Mouse (Mus musculus) testis, postnatal 14 days (tissue): ENCODE data around the gene Olfr132.
"Not testable (repeated sequence)": the region's sequence is repeated elsewhere in the genome, so short reads cannot be mapped to it uniquely, and the experiment has no call there.

Experiments used
- DNase-seq: peaks from one replicate; pipeline ENCODE4 v3.0.0; 2021; ENCODE audit warnings: low spot score

Gene Olfr132

GRCm38 (mm10) chr17:38134426-38134825 is at the start of gene Olfr132:
TSS of gene Olfr132 (minus strand) at chr17:38134526.
- no peak for DNase-seq

GRCm38 (mm10) chr17:38171088-38171487 is 36.8 kb upstream of the Olfr132 start, which contains the start of gene Olfr134:
TSS of gene Olfr134 (plus strand) at chr17:38171388.
- no peak for DNase-seq

DNA sequence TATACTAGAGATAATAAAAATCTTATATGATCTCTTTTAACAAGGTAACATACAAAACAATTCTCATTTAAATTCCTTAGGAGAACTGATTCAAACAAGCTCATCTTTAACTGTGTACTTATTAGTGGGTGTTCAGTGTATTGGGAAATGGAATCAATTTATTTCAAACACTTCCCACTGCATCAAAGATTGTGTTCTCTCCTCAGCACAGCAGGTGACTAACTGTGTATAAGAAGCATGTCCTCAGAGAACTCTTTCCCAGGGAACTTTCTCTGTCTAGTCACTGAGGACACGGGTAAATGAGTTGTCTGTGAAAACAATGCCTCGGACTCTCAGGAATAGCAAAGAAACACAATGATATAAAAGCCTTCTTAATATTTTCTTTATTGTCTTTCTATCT is 10.7 kb upstream of the Olfr132 start, which contains the start of gene Olfr133:
TSS of gene Olfr133 (plus strand) at position 301 of the 400 bp plus-strand sequence.
- no peak for DNase-seq

DNA sequence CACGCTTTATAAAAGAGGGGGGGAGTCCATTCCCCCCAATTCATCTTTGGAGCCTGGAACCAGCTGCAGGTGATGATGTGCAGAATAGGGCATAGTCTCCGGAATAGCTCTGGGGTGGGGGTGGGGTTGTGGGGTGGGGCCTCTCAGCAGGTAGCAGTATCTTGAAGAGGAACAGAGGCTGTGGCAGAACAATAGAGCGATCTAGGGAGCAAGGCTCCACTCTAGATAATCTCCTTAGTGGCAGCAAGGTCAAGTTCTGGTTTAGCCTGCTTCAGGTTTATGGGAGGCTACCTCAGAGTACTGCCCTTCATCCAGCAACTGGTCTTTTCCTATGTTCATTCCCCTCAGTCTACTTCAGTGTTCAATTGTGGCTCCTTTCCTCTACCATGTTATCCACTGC is 9.0 kb downstream of the Olfr132 start:
- not testable (repeated sequence) for DNase-seq

DNA sequence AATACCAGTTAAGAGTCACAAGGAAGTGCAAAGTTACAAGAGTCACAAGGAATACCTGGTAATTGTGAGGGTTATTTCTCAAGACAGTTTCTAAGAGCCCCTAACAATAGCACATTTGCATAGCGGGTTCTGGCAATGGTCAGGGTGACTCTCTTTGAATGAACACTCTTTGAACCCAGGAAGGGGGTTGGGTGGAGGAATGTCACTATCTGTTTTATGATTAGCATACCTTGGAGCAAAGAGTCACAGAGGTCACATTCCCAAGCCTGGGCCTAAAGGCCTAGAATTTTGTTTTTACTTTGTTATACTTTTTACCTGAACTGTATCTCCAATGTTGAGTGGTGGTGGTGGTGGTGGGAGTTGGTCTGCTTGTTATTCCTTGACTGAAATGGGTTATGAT is 10.1 kb downstream of the Olfr132 start:
- not testable (repeated sequence) for DNase-seq

GRCm38 (mm10) chr17:38088593-38088992 is 45.7 kb downstream of the Olfr132 start, which contains the start of gene Olfr131:
TSS of gene Olfr131 (minus strand) at chr17:38088693.
- DNase-seq = no peak

DNA sequence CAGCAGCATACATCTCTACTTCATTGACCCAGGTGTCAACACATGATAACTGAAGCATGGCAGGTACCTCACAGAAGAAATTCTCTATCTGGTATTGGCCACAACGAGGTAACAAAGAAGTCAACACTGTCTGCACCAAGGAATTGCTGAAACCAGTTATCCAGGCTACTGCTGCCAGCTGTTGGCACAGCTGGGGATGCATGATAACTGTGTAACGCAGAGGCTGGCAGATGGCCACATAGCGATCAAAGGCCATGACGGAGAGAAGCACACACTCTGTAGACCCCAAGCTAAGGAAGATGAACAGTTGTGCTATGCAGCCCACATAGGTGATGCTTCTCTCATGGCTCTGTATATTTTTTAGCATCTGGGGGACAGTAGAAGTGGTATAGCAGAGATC is 52.0 kb downstream of the Olfr132 start:
- no peak for DNase-seq
